Mouse (Mus musculus) forebrain, embryonic 12.5 days (tissue): Measurements from ENCODE around the gene Slc38a4. TPM values are rescaled to one million over a fixed set of nuclear protein-coding genes. Genes with fewer than 3 reads are reported as not detected.

Experiments
- ATAC-seq: fragments of 200-750 bp; cut with Nextera tagmentation; 2 replicates; pipeline ENCODE4 v1.8.0; 2017; ENCODE audit warnings: moderate TSS enrichment; ENCODE audit not compliant: low FRiP score
- H3K27ac ChIP-seq: fragments of 300-500 bp; sonication (generic); 2 replicates; pipeline ENCODE4 v1.5.1; 2016; ENCODE audit warnings: mild to moderate bottlenecking
- H3K27me3 ChIP-seq: fragments of 300-500 bp; sonication (generic); 2 replicates; pipeline ENCODE4 v1.6.1; 2016; ENCODE audit warnings: mild to moderate bottlenecking
- H3K36me3 ChIP-seq: fragments of 300-500 bp; sonication (generic); replicated peaks from 2 replicates; pipeline ENCODE4 v1.6.1; 2016; ENCODE audit warnings: mild to moderate bottlenecking
- H3K4me1 ChIP-seq: fragments of 300-500 bp; sonication (generic); 2 replicates; pipeline ENCODE4 v1.6.1; 2016
- H3K4me2 ChIP-seq: fragments of 300-500 bp; sonication (generic); 2 replicates; pipeline ENCODE4 v1.6.1; 2016; ENCODE audit warnings: mild to moderate bottlenecking, moderate library complexity
- H3K4me3 ChIP-seq: fragments of 300-500 bp; sonication (generic); replicated peaks from 2 replicates; pipeline ENCODE4 v1.5.1; 2016; ENCODE audit warnings: mild to moderate bottlenecking
- H3K9ac ChIP-seq: fragments of 300-500 bp; sonication (generic); 2 replicates; pipeline ENCODE4 v1.6.1; 2016; ENCODE audit warnings: mild to moderate bottlenecking
- H3K9me3 ChIP-seq: fragments of 300-500 bp; sonication (generic); 2 replicates; pipeline ENCODE4 v1.6.1; 2016
- WGBS: fragments of 180-500 bp; shearing (Covaris S2); methylation state at CpG from one replicate; pipeline ENCODE4 v1.1.7; 2016; 5-methylcytosine and 5-hydroxymethylcytosine counted together
- polyA plus RNA-seq: library from polyadenylated mRNA; unstranded; fragments of >200 nt; fragmentation: Nextera tagmentation; extraction: Ambion mirVana; gene quantifications from 2 replicates; pipeline ENCODE4 v1.2.1, GENCODE M21; 2016

Slc38a4 gene
- polyA plus RNA-seq, 1 experiment from 2014 or later, result 14.1 TPM

DNA sequence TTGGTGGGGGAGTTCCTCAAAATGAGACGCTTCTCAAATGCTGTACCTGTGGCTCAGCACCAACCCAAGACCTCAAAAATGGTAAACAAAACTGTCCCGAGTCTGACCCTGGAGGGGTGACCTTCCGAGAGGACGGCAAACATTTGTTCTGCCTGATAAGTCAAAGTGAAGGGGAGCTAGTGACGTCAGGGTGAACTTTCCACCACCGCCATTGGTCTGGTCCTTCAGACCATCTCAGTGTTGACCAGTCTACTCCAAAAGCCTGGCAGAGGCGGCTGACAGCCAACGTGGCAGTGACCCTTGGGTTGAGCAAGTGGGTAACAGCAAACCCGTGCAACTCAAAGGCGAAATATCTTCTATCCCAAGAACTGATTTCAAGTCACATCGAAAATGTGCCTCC, 27.1 kb downstream of the Slc38a4 start:
- ATAC-seq, result no peak
- no peak overlapping the region for H3K4me3 ChIP-seq
- no peak overlapping the region for H3K9ac ChIP-seq
- H3K27ac ChIP-seq, result no peak overlapping the region
- no peaks in the 10 kb centered on the region for H3K9me3 ChIP-seq
- H3K36me3 ChIP-seq, result no peaks in the 10 kb centered on the region
- 87% methylated on average over 11 of the region's 11 CpGs for WGBS
- no peaks in the 10 kb centered on the region for H3K27me3 ChIP-seq
- no peak overlapping the region for H3K4me2 ChIP-seq
- no peaks in the 10 kb centered on the region for H3K4me1 ChIP-seq

GRCm38 (mm10) chr15:97028046-97028634, 27.6 kb downstream of the Slc38a4 start:
- WGBS, result 63% methylated on average over 4 of the region's 4 CpGs
- no peaks in the 10 kb centered on the region for H3K36me3 ChIP-seq

DNA sequence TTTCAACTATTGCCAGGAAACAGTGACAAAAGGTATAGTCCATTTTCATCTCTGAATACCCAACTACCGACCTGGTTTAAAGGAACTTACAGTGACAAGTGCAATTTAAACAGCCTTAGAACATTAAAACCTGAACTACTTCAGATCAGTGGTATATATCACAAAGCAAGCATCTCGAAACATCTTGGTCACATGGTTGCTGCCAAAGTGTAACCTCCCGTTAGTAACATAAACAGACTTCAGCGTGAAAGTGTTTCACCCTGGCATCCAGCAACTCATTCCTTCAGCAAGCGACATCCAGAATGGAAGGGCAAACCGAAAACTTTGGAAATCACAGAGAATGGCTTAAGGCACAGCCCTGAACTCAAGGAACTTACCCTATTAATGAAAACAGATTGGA, 29.1 kb downstream of the Slc38a4 start:
- WGBS, result 87% methylated on average over 6 of the region's 6 CpGs
- no peak for ATAC-seq
- no peak overlapping the region for H3K4me3 ChIP-seq
- H3K9me3 ChIP-seq, result no peaks in the 10 kb centered on the region
- no peak overlapping the region for H3K4me2 ChIP-seq
- H3K27ac ChIP-seq, result no peak overlapping the region
- no peaks in the 10 kb centered on the region for H3K27me3 ChIP-seq
- H3K4me1 ChIP-seq, result no peaks in the 10 kb centered on the region
- H3K9ac ChIP-seq, result no peak overlapping the region
- H3K36me3 ChIP-seq, result no peaks in the 10 kb centered on the region

More at GRCm38 (mm10) chr15:97028046-97028634, 27.6 kb downstream of the Slc38a4 start:
- H3K4me1 ChIP-seq, result no peaks in the 10 kb centered on the region
- no peak overlapping the region for H3K9ac ChIP-seq
- no peak for ATAC-seq
- H3K9me3 ChIP-seq, result no peaks in the 10 kb centered on the region
- no peaks in the 10 kb centered on the region for H3K27me3 ChIP-seq
- no peak overlapping the region for H3K4me2 ChIP-seq
- no peak overlapping the region for H3K4me3 ChIP-seq
- no peak overlapping the region for H3K27ac ChIP-seq

- Histone ChIP-seq H3K36me3 (no peaks in the 10 kb centered on the region), H3K4me2 (no peak overlapping the region), H3K4me3 (no peak overlapping the region), H3K27me3 (no peaks in the 10 kb centered on the region), H3K9me3 (no peaks in the 10 kb centered on the region), H3K27ac (no peak overlapping the region), H3K4me1 (no peaks in the 10 kb centered on the region), H3K9ac (no peak overlapping the region)
- 83% methylated on average over 4 of the region's 6 CpGs for WGBS
- ATAC-seq, result no peak
Measured at GRCm38 (mm10) chr15:97022764-97023163, 33.0 kb downstream of the Slc38a4 start.

GRCm38 (mm10) chr15:97022213-97022612, 33.5 kb downstream of the Slc38a4 start:
- no peak overlapping the region for H3K4me2 ChIP-seq
- 90% methylated on average over 2 of the region's 2 CpGs for WGBS
- H3K9me3 ChIP-seq, result no peaks in the 10 kb centered on the region
- H3K4me1 ChIP-seq, result no peaks in the 10 kb centered on the region
- no peaks in the 10 kb centered on the region for H3K27me3 ChIP-seq
- no peak overlapping the region for H3K4me3 ChIP-seq
- no peak overlapping the region for H3K27ac ChIP-seq
- ATAC-seq, result no peak
- no peaks in the 10 kb centered on the region for H3K36me3 ChIP-seq
- no peak overlapping the region for H3K9ac ChIP-seq

GRCm38 (mm10) chr15:97020221-97020620, 35.5 kb downstream of the Slc38a4 start:
- no peaks in the 10 kb centered on the region for H3K4me1 ChIP-seq
- H3K9ac ChIP-seq, result no peak overlapping the region
- ATAC-seq, result no peak
- no peaks in the 10 kb centered on the region for H3K9me3 ChIP-seq
- no peak overlapping the region for H3K27ac ChIP-seq
- WGBS, result 88% methylated on average over 6 of the region's 6 CpGs
- H3K4me3 ChIP-seq, result no peak overlapping the region
- no peaks in the 10 kb centered on the region for H3K36me3 ChIP-seq
- no peaks in the 10 kb centered on the region for H3K27me3 ChIP-seq
- no peak overlapping the region for H3K4me2 ChIP-seq

GRCm38 (mm10) chr15:97019323-97019722, 36.4 kb downstream of the Slc38a4 start:
- H3K4me2 ChIP-seq, result no peak overlapping the region
- H3K4me1 ChIP-seq, result no peaks in the 10 kb centered on the region
- H3K4me3 ChIP-seq, result no peak overlapping the region
- H3K27me3 ChIP-seq, result no peaks in the 10 kb centered on the region
- no peaks in the 10 kb centered on the region for H3K9me3 ChIP-seq
- WGBS, result 89% methylated on average over 11 of the region's 11 CpGs
- H3K27ac ChIP-seq, result no peak overlapping the region
- no peaks in the 10 kb centered on the region for H3K36me3 ChIP-seq
- no peak overlapping the region for H3K9ac ChIP-seq
- no peak for ATAC-seq

DNA sequence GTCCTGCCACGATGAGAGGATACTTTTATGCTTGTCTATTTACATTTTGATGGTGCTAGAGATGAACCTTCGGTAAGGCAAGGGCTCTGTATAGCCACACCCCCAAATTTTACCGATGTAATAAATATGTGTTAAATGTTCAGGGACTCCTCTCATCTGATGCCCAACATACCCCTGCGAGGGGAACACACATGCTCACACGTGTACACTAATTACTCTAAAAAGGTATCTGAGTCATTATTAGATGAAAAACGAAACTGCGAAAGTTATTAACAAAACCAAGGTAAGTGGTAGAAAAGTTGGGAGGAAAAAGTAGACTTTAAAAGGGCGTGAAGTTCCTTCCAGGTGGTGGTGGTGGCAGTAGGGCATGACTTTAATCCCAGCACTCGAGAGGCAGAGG, 38.6 kb downstream of the Slc38a4 start:
- Histone ChIP-seq H3K4me2 (no peak overlapping the region), H3K27me3 (no peaks in the 10 kb centered on the region), H3K36me3 (no peaks in the 10 kb centered on the region), H3K27ac (no peak overlapping the region), H3K4me1 (no peaks in the 10 kb centered on the region), H3K4me3 (no peak overlapping the region), H3K9me3 (no peaks in the 10 kb centered on the region), H3K9ac (no peak overlapping the region)
- no peak for ATAC-seq
- WGBS, result 93% methylated on average over 9 of the region's 9 CpGs

- 92% methylated on average over 12 of the region's 12 CpGs for WGBS
- ATAC-seq, result no peak
- Histone ChIP-seq H3K9me3 (no peaks in the 10 kb centered on the region), H3K36me3 (no peaks in the 10 kb centered on the region), H3K4me1 (no peaks in the 10 kb centered on the region), H3K4me2 (no peak overlapping the region), H3K4me3 (no peak overlapping the region), H3K27ac (no peak overlapping the region), H3K27me3 (no peaks in the 10 kb centered on the region), H3K9ac (no peak overlapping the region)
Measured at GRCm38 (mm10) chr15:97015036-97015596, 40.6 kb downstream of the Slc38a4 start.

DNA sequence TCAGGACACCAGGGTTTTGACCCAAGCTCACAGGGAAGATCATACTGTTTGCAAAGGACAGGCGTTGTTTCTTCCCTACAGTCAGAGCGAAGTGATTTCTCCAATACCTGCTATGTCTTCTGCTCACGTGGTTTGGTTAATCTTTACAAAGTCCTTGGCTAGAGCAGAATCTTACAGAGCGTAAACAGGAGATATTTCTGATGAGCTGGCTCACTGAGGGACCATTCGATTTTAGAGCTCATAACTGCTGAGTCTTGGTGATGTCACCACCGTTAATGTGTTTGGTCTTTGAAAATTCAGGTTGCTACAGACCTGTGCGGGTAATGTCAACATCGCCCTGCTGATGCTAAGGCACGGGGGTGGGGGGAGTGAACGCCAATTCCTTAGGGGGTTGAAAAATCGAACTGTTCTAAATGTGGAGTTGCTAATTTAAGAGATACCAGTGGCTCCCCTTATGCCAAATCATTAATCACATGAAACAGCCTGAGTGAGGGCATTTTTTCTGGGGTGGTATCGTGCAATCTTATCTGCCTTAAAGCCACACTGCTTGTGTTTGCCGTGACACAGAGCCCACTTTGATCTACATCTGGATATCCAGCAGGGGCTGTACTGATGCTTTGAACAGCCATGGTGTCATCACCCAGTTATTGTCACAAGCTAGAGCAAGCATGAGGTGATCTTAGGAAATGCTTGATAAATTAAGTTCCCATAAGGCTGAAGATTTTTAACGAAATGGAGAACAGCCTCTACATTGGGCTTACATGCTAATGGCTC, 44.0 kb downstream of the Slc38a4 start:
- no peak overlapping the region for H3K9ac ChIP-seq
- no peak overlapping the region for H3K4me3 ChIP-seq
- H3K27me3 ChIP-seq, result no peaks in the 10 kb centered on the region
- H3K27ac ChIP-seq, result no peak overlapping the region
- H3K4me2 ChIP-seq, result no peak overlapping the region
- no peaks in the 10 kb centered on the region for H3K9me3 ChIP-seq
- no peaks in the 10 kb centered on the region for H3K36me3 ChIP-seq
- ATAC-seq, result no peak
- H3K4me1 ChIP-seq, result no peaks in the 10 kb centered on the region
- WGBS, result 91% methylated on average over 14 of the region's 14 CpGs

- no peak for ATAC-seq
- H3K4me3 ChIP-seq, result no peak overlapping the region
- no peak overlapping the region for H3K27ac ChIP-seq
- 85% methylated on average over 3 of the region's 3 CpGs for WGBS
- no peaks in the 10 kb centered on the region for H3K9me3 ChIP-seq
- H3K4me1 ChIP-seq, result no peaks in the 10 kb centered on the region
- no peak overlapping the region for H3K4me2 ChIP-seq
- H3K27me3 ChIP-seq, result no peaks in the 10 kb centered on the region
- no peak overlapping the region for H3K9ac ChIP-seq
- no peaks in the 10 kb centered on the region for H3K36me3 ChIP-seq
Measured at GRCm38 (mm10) chr15:97009271-97009670, 46.5 kb downstream of the Slc38a4 start.

- no peak overlapping the region for H3K4me3 ChIP-seq
- no peaks in the 10 kb centered on the region for H3K36me3 ChIP-seq
- no peak overlapping the region for H3K9ac ChIP-seq
- H3K27me3 ChIP-seq, result no peaks in the 10 kb centered on the region
- no peak overlapping the region for H3K27ac ChIP-seq
- no peaks in the 10 kb centered on the region; the same call in 1 of the 2 replicates for H3K4me1 ChIP-seq
- WGBS, result 92% methylated on average over 15 of the region's 15 CpGs
- no peak for ATAC-seq
- no peak overlapping the region for H3K4me2 ChIP-seq
- H3K9me3 ChIP-seq, result no peaks in the 10 kb centered on the region
Measured at GRCm38 (mm10) chr15:97005631-97006234, 50.0 kb downstream of the Slc38a4 start.
